19 mouse cellular contexts compared by ENCODE assay signal in the genomic region with DNA sequence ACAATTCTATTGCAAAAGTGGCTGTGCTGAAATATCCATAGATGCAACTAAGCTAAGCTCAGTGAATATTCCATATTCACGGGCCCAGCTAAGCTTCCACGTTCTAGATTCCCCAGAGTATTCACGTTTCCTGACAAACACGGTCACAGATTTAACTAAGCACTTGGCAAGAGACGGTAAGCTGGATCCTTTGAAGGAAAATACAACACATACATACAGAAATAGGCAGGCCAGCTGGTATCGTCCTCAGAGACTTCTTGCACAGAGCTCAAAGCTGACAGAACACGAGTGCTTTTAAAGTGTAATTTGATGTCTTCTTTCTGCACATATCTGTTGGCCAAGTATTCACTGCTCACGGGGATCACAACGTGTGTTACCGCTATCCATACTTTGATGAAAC.
A peak's percentile ranks its signal among the peaks of the same experiment; 100 is the strongest.
DNase-seq lines count a peak whose midpoint lies in the region; ATAC-seq and TF ChIP-seq lines count a peak whose summit lies in the region.
"Had no signal": no experiment of that assay in that cellular context is flagged by ENCODE, and none has a peak within 500 bp of the region (broad histone marks: within the 10 kb centered on the region; RNA-seq: fewer than 3 reads in every experiment).

No protein-coding gene starts in this region.

- no peak overlapping the region for H3K27ac ChIP-seq in thymus, adult 2 months (ENCODE audit: control insufficient read depth, insufficient read depth, low read length)
- H3K27ac ChIP-seq: forebrain, embryonic 15.5 days; hindbrain, embryonic 15.5 days; kidney, embryonic 15.5 days; limb, embryonic 13.5 days; liver, embryonic 14.5 days had no signal

- no peaks in the 10 kb centered on the region for H3K36me3 ChIP-seq in thymus, adult 2 months (ENCODE audit: control insufficient read depth, insufficient read depth, low read length)
- H3K36me3 ChIP-seq: forebrain, embryonic 15.5 days; heart, embryonic 12.5 days; hindbrain, embryonic 15.5 days; kidney, embryonic 15.5 days; limb, embryonic 13.5 days had no signal

- no peak overlapping the region for H3K4me3 ChIP-seq in thymus, adult 2 months (ENCODE audit: control insufficient read depth, insufficient read depth, low read length)
- H3K4me3 ChIP-seq: forebrain, embryonic 15.5 days; heart, embryonic 12.5 days; hindbrain, embryonic 15.5 days; kidney, embryonic 15.5 days; limb, embryonic 13.5 days had no signal

- DNase-seq in layer of hippocampus, adult 9-10 months (ENCODE audit: low spot score) = peak; percentile 3
- no peak for DNase-seq in layer of hippocampus, postnatal 36 days
- DNase-seq in brain, embryonic 14.5 days (ENCODE audit: low read depth) = peak; percentile 50
- peak; percentile 20 to 60 for DNase-seq in frontal cortex, postnatal 10 days (ENCODE audit: low spot score in 2 of 2)
- peak; percentile 52 to 87 for DNase-seq in right cerebral cortex, postnatal 10 days (ENCODE audit: low spot score in 2 of 2)
- DNase-seq in thymus, adult 2 months = no peak
- DNase-seq: adrenal gland, postnatal 25 days; cerebellum, adult 9-11 months; heart, postnatal 36 days; thymus, adult 18-20 months had no signal

- 92% methylated on average over 10 of the region's 10 CpGs for WGBS in thymus, adult 2 months

- no peaks in the 10 kb centered on the region for H3K4me1 ChIP-seq in thymus, adult 2 months (replicated peaks; ENCODE audit: control insufficient read depth, insufficient read depth, low read length)
- H3K4me1 ChIP-seq: forebrain, embryonic 15.5 days; heart, embryonic 12.5 days; hindbrain, embryonic 15.5 days; kidney, embryonic 15.5 days; limb, embryonic 13.5 days had no signal

- TF ChIP-seq POLR2A in brain, embryonic 14.5 days (IDR thresholded peaks at IDR 0.05; ENCODE audit: borderline replicate concordance, extremely low read depth, insufficient read depth, insufficient read length, poor library complexity, severe bottlenecking) = no peak
- no peak for TF ChIP-seq POLR2A in thymus, adult 2 months (IDR thresholded peaks at IDR 0.05; ENCODE audit: control insufficient read depth, extremely low read depth, insufficient read depth, low read length, poor library complexity)

- no peaks in the 10 kb centered on the region for H3K27me3 ChIP-seq in thymus, adult 2 months (ENCODE audit: control insufficient read depth, insufficient read depth, low read length)
- H3K27me3 ChIP-seq: forebrain, embryonic 15.5 days; hindbrain, embryonic 15.5 days; kidney, embryonic 15.5 days had no signal

- no peak for TF ChIP-seq CTCF in brain, embryonic 14.5 days (IDR thresholded peaks at IDR 0.05; ENCODE audit: borderline replicate concordance, extremely low read depth, insufficient read depth, insufficient read length)
- no peak for TF ChIP-seq CTCF in thymus, adult 2 months (IDR thresholded peaks at IDR 0.05; ENCODE audit: borderline replicate concordance, control insufficient read depth, extremely low read depth, insufficient read depth, low read length, poor library complexity)

- ATAC-seq in erythroid progenitor cell, adult 5-6 weeks (replicated peaks; ENCODE audit: low FRiP score, poor library complexity, severe bottlenecking) = no peak
- ATAC-seq: forebrain, embryonic 15.5 days; intestine, embryonic 16.5 days; midbrain, embryonic 16.5 days had no signal

Comparison
In these comparisons a context has a peak if more than half of its experiments do, and no peak if none do; other contexts are left out.
1. DNase-seq: peak in layer of hippocampus, adult 9-10 months (single experiment), brain, embryonic 14.5 days (single experiment), frontal cortex, postnatal 10 days (2 of 2) and right cerebral cortex, postnatal 10 days (2 of 2); none in layer of hippocampus, postnatal 36 days (0 of 2) and thymus, adult 2 months (single experiment).